Mouse (Mus musculus): ENCODE measurements at regions not wholly inside any gene's neighbourhood (a gene's known extent, or its start where the extent isn't known, plus 50 kb on each side); places are given as distances from the start of the nearest gene placed in this dataset.

GRCm38 (mm10) chr2:133666331-133667054 is 114.5 kb downstream of the Bmp2 start:
- ATAC-seq (replicated peaks; ENCODE audit: low FRiP score), result no peak
- no peaks in the 10 kb centered on the region for H3K4me1 ChIP-seq (replicated peaks; ENCODE audit: control insufficient read depth, insufficient read depth, low read length)
- no peaks in the 10 kb centered on the region for H3K9me3 ChIP-seq (ENCODE audit: control insufficient read depth, low read length)
- H3K4me2 ChIP-seq, result no peak overlapping the region
- no peak overlapping the region for H3K9ac ChIP-seq (ENCODE audit: low read depth, low read length)
- H3K36me3 ChIP-seq (ENCODE audit: control insufficient read depth, insufficient read depth, low read length), result no peaks in the 10 kb centered on the region
- whole genome bisulfite sequencing, result 82% methylated on average over 9 of the region's 9 CpGs
- H3K4me3 ChIP-seq (ENCODE audit: low read depth, low read length), result no peak overlapping the region
- no peak overlapping the region for H3K27ac ChIP-seq (ENCODE audit: low read depth, low read length)
- DNase-seq (ENCODE audit: low spot score), result no peak
- no peaks in the 10 kb centered on the region for H3K27me3 ChIP-seq (replicated peaks; ENCODE audit: control insufficient read depth, insufficient read depth, low read length)

GRCm38 (mm10) chr2:133667055-133667395 is 115.1 kb downstream of the Bmp2 start:
- Histone ChIP-seq H3K36me3 (ENCODE audit: control insufficient read depth, insufficient read depth, low read length) (no peaks in the 10 kb centered on the region), H3K4me2 (no peak overlapping the region), H3K27me3 (replicated peaks; ENCODE audit: control insufficient read depth, insufficient read depth, low read length) (no peaks in the 10 kb centered on the region), H3K4me3 (ENCODE audit: low read depth, low read length) (no peak overlapping the region), H3K9me3 (ENCODE audit: control insufficient read depth, low read length) (no peaks in the 10 kb centered on the region), H3K4me1 (replicated peaks; ENCODE audit: control insufficient read depth, insufficient read depth, low read length) (no peaks in the 10 kb centered on the region), H3K9ac (ENCODE audit: low read depth, low read length) (no peak overlapping the region), H3K27ac (ENCODE audit: low read depth, low read length) (no peak overlapping the region)
- DNase-seq (ENCODE audit: low spot score) (no peak), ATAC-seq (replicated peaks; ENCODE audit: low FRiP score) (no peak)
- 76% methylated on average over 3 of the region's 3 CpGs for WGBS

- Histone ChIP-seq H3K9me3 (ENCODE audit: control insufficient read depth, low read length) (no peaks in the 10 kb centered on the region), H3K4me3 (ENCODE audit: low read depth, low read length) (no peak overlapping the region), H3K4me1 (replicated peaks; ENCODE audit: control insufficient read depth, insufficient read depth, low read length) (no peaks in the 10 kb centered on the region), H3K36me3 (ENCODE audit: control insufficient read depth, insufficient read depth, low read length) (no peaks in the 10 kb centered on the region), H3K4me2 (no peak overlapping the region), H3K27me3 (replicated peaks; ENCODE audit: control insufficient read depth, insufficient read depth, low read length) (no peaks in the 10 kb centered on the region), H3K27ac (ENCODE audit: low read depth, low read length) (no peak overlapping the region), H3K9ac (ENCODE audit: low read depth, low read length) (no peak overlapping the region)
- DNase-seq (ENCODE audit: low spot score) (no peak), ATAC-seq (replicated peaks; ENCODE audit: low FRiP score) (no peak)
- WGBS, result 53% methylated on average over 2 of the region's 2 CpGs
Observed at GRCm38 (mm10) chr2:133669821-133670220, 117.9 kb downstream of the Bmp2 start.

GRCm38 (mm10) chr2:133671528-133671927 is 119.6 kb downstream of the Bmp2 start:
- 71% methylated on average over 4 of the region's 4 CpGs for WGBS
- ATAC-seq (replicated peaks; ENCODE audit: low FRiP score), result no peak

GRCm38 (mm10) chr2:133684367-133684766 is 132.4 kb downstream of the Bmp2 start:
- Histone ChIP-seq H3K9ac (ENCODE audit: low read depth, low read length) (no peak overlapping the region), H3K9me3 (ENCODE audit: control insufficient read depth, low read length) (no peaks in the 10 kb centered on the region), H3K4me1 (replicated peaks; ENCODE audit: control insufficient read depth, insufficient read depth, low read length) (no peaks in the 10 kb centered on the region), H3K27me3 (replicated peaks; ENCODE audit: control insufficient read depth, insufficient read depth, low read length) (no peaks in the 10 kb centered on the region), H3K4me2 (no peak overlapping the region), H3K4me3 (ENCODE audit: low read depth, low read length) (no peak overlapping the region), H3K27ac (ENCODE audit: low read depth, low read length) (no peak overlapping the region), H3K36me3 (ENCODE audit: control insufficient read depth, insufficient read depth, low read length) (no peaks in the 10 kb centered on the region)
- ATAC-seq (replicated peaks; ENCODE audit: low FRiP score) (no peak), DNase-seq (ENCODE audit: low spot score) (no peak)

More at GRCm38 (mm10) chr2:133671528-133671927, 119.6 kb downstream of the Bmp2 start:
- Histone ChIP-seq H3K27me3 (replicated peaks; ENCODE audit: control insufficient read depth, insufficient read depth, low read length) (no peaks in the 10 kb centered on the region), H3K4me2 (no peak overlapping the region), H3K9ac (ENCODE audit: low read depth, low read length) (no peak overlapping the region), H3K36me3 (ENCODE audit: control insufficient read depth, insufficient read depth, low read length) (no peaks in the 10 kb centered on the region), H3K27ac (ENCODE audit: low read depth, low read length) (no peak overlapping the region), H3K9me3 (ENCODE audit: control insufficient read depth, low read length) (no peaks in the 10 kb centered on the region), H3K4me3 (ENCODE audit: low read depth, low read length) (no peak overlapping the region), H3K4me1 (replicated peaks; ENCODE audit: control insufficient read depth, insufficient read depth, low read length) (no peaks in the 10 kb centered on the region)
- DNase-seq (ENCODE audit: low spot score), result no peak

- peak; percentile 94 for ATAC-seq (replicated peaks; ENCODE audit: low FRiP score)
Observed at GRCm38 (mm10) chr2:133688121-133688787, 136.3 kb downstream of the Bmp2 start.

GRCm38 (mm10) chr2:133688788-133689155 is 136.8 kb downstream of the Bmp2 start:
- DNase-seq (ENCODE audit: low spot score) (no peak), ATAC-seq (replicated peaks; ENCODE audit: low FRiP score) (peak; percentile 79)
- H3K4me3 ChIP-seq (ENCODE audit: low read depth, low read length), result no peak overlapping the region
- no peaks in the 10 kb centered on the region for H3K27me3 ChIP-seq (replicated peaks; ENCODE audit: control insufficient read depth, insufficient read depth, low read length)
- H3K27ac ChIP-seq (ENCODE audit: low read depth, low read length), result peak overlapping the region; percentile 48; the same call in 1 of the 2 replicates
- no peak overlapping the region for H3K9ac ChIP-seq (ENCODE audit: low read depth, low read length)
- H3K4me1 ChIP-seq (replicated peaks; ENCODE audit: control insufficient read depth, insufficient read depth, low read length), result no peaks in the 10 kb centered on the region
- no peaks in the 10 kb centered on the region for H3K9me3 ChIP-seq (ENCODE audit: control insufficient read depth, low read length)
- 65% methylated on average over 3 of the region's 3 CpGs for WGBS
- H3K36me3 ChIP-seq (ENCODE audit: control insufficient read depth, insufficient read depth, low read length), result no peaks in the 10 kb centered on the region
- no peak overlapping the region for H3K4me2 ChIP-seq

More at GRCm38 (mm10) chr2:133688121-133688787, 136.3 kb downstream of the Bmp2 start:
- 54% methylated on average over 7 of the region's 7 CpGs for WGBS
- Histone ChIP-seq H3K27me3 (replicated peaks; ENCODE audit: control insufficient read depth, insufficient read depth, low read length) (no peaks in the 10 kb centered on the region), H3K4me3 (ENCODE audit: low read depth, low read length) (no peak overlapping the region), H3K9ac (ENCODE audit: low read depth, low read length) (no peak overlapping the region), H3K36me3 (ENCODE audit: control insufficient read depth, insufficient read depth, low read length) (no peaks in the 10 kb centered on the region), H3K4me1 (replicated peaks; ENCODE audit: control insufficient read depth, insufficient read depth, low read length) (no peaks in the 10 kb centered on the region), H3K9me3 (ENCODE audit: control insufficient read depth, low read length) (no peaks in the 10 kb centered on the region), H3K27ac (ENCODE audit: low read depth, low read length) (no peak overlapping the region), H3K4me2 (no peak overlapping the region)
- no peak for DNase-seq (ENCODE audit: low spot score)

- Histone ChIP-seq H3K27ac (ENCODE audit: low read depth, low read length) (no peak overlapping the region), H3K36me3 (ENCODE audit: control insufficient read depth, insufficient read depth, low read length) (no peaks in the 10 kb centered on the region), H3K9ac (ENCODE audit: low read depth, low read length) (no peak overlapping the region), H3K9me3 (ENCODE audit: control insufficient read depth, low read length) (no peaks in the 10 kb centered on the region), H3K4me3 (ENCODE audit: low read depth, low read length) (no peak overlapping the region), H3K4me2 (no peak overlapping the region), H3K4me1 (replicated peaks; ENCODE audit: control insufficient read depth, insufficient read depth, low read length) (no peaks in the 10 kb centered on the region), H3K27me3 (replicated peaks; ENCODE audit: control insufficient read depth, insufficient read depth, low read length) (no peaks in the 10 kb centered on the region)
- 75% methylated on average over 8 of the region's 8 CpGs for WGBS
- DNase-seq (ENCODE audit: low spot score) (no peak), ATAC-seq (replicated peaks; ENCODE audit: low FRiP score) (no peak)
Observed at GRCm38 (mm10) chr2:133708735-133709584, 157.0 kb downstream of the Bmp2 start.

All from liver, embryonic 11.5 days (tissue).